Mouse (Mus musculus) bone marrow, adult 2 months (tissue): Measurements from ENCODE around the gene Tubg2.

ENCODE experiments used
- CTCF ChIP-seq: fragments of 200-500 bp; IDR thresholded peaks from 2 replicates; pipeline ENCODE4 v1.5.1; 2011; ENCODE audit warnings: low read length, control low read depth; ENCODE audit not compliant: control insufficient read depth, insufficient read depth
- POLR2A ChIP-seq: fragments of 200-500 bp; IDR thresholded peaks from 2 replicates; pipeline ENCODE4 v1.6.1; 2011; ENCODE audit warnings: low read depth, mild to moderate bottlenecking, control low read depth, low read length, borderline replicate concordance; ENCODE audit not compliant: control insufficient read depth

DNA sequence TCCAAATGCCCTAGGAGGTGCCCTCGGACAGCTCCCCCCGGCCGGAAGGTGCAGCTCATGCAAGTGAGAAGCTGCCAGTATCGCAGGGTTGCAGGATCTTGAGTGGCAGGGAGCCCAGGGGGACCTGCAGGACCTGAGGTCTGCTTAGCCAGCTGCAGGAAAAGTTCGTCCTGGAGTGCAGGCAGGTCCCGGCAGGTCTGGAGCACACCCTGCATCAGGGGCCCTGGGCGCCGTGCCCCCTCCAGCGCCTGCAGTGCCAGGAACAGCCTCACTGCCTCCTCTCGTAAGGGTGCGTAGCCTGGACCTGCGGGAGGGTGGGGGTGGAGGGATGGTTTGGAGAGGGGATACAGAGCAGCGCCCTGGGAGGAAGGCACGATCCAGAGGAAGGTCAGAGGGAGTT, 10.7 kb downstream of the Tubg2 start:
- TF ChIP-seq CTCF: no peak
- no peak for TF ChIP-seq POLR2A
